Mouse (Mus musculus) adrenal gland, postnatal 14 days (tissue): ENCODE data around the gene Fbxl18. TPM values are rescaled to one million over a fixed set of nuclear protein-coding genes. Genes with fewer than 3 reads are reported as not detected.

ENCODE experiments used
- DNase-seq: peaks from one replicate; pipeline ENCODE4 v3.0.0; 2021; ENCODE audit warnings: mixed read lengths
- long read RNA-seq, 2 experiments: library from polyadenylated mRNA; stranded (forward); transcript quantifications; one replicate each; pipeline ENCODE4 v2.0.0; 2021
- total RNA-seq: library from RNA; stranded (reverse); gene quantifications from 2 replicates; pipeline ENCODE4 v1.2.3, GENCODE M21; 2021

Fbxl18 gene
- 11.8 and 12.0 TPM in 2 replicates for total RNA-seq
- long read RNA-seq, experiment 1, full-length matches to known transcripts: 1 of 2 reads
- long read RNA-seq, experiment 1, partial matches to known transcripts: 0 of 2 reads
- long read RNA-seq, experiment 1, other reads (novel, unspliced or antisense): 1 of 2 reads
- long read RNA-seq, experiment 2, partial matches to known transcripts: 1 of 2 reads
- long read RNA-seq, experiment 2, other reads (novel, unspliced or antisense): 1 of 2 reads

- peak; percentile 95 for DNase-seq
Measured at GRCm38 (mm10) chr5:142894918-142895613, at the start of gene Fbxl18. Fbxl18 (minus strand) TSS chr5:142895421.

GRCm38 (mm10) chr5:142940393-142940792, 45.2 kb upstream of the Fbxl18 start:
- DNase-seq: no peak

- DNase-seq: peak; percentile 47
Measured at GRCm38 (mm10) chr5:142937956-142938727, 42.9 kb upstream of the Fbxl18 start.

GRCm38 (mm10) chr5:142936336-142936719, 41.1 kb upstream of the Fbxl18 start:
- peak; percentile 87 for DNase-seq

GRCm38 (mm10) chr5:142935642-142936335, 40.6 kb upstream of the Fbxl18 start:
- DNase-seq: peak; percentile 82

- DNase-seq: no peak
Measured at GRCm38 (mm10) chr5:142932731-142933130, 37.5 kb upstream of the Fbxl18 start.

- peak; percentile 87 for DNase-seq
Measured at GRCm38 (mm10) chr5:142932084-142932685, 37.0 kb upstream of the Fbxl18 start.

- no peak for DNase-seq
Measured at GRCm38 (mm10) chr5:142931241-142931745, 36.1 kb upstream of the Fbxl18 start.

GRCm38 (mm10) chr5:142929400-142929752, 34.2 kb upstream of the Fbxl18 start:
- DNase-seq: no peak

GRCm38 (mm10) chr5:142928749-142929399, 33.7 kb upstream of the Fbxl18 start:
- DNase-seq: peak; percentile 85

GRCm38 (mm10) chr5:142927341-142927930, 32.2 kb upstream of the Fbxl18 start:
- no peak for DNase-seq

GRCm38 (mm10) chr5:142926940-142927228, 31.7 kb upstream of the Fbxl18 start:
- no peak for DNase-seq

GRCm38 (mm10) chr5:142926204-142926939, 31.2 kb upstream of the Fbxl18 start:
- peak; percentile 69 for DNase-seq

- DNase-seq: no peak
Measured at GRCm38 (mm10) chr5:142924336-142924959, 29.2 kb upstream of the Fbxl18 start.

GRCm38 (mm10) chr5:142923781-142924180, 28.6 kb upstream of the Fbxl18 start:
- no peak for DNase-seq

GRCm38 (mm10) chr5:142922251-142922650, 27.0 kb upstream of the Fbxl18 start:
- DNase-seq: no peak

- no peak for DNase-seq
Measured at GRCm38 (mm10) chr5:142921074-142921459, 25.8 kb upstream of the Fbxl18 start.

GRCm38 (mm10) chr5:142920311-142921073, 25.3 kb upstream of the Fbxl18 start:
- peak; percentile 92 for DNase-seq

- no peak for DNase-seq
Measured at GRCm38 (mm10) chr5:142917402-142917801, 22.2 kb upstream of the Fbxl18 start.
